Mouse (Mus musculus) cerebellum, adult 2 months (tissue): Measurements from ENCODE around the gene Plekho1.

Experiments
- CTCF ChIP-seq: fragments of 200-500 bp; IDR thresholded peaks from 2 replicates; pipeline ENCODE4 v1.5.1; 2011; ENCODE audit warnings: low read depth, mild to moderate bottlenecking, control low read depth, low read length, moderate library complexity, borderline replicate concordance; ENCODE audit not compliant: insufficient read depth
- POLR2A ChIP-seq: fragments of 200-500 bp; IDR thresholded peaks from 2 replicates; pipeline ENCODE4 v1.6.1; 2011; ENCODE audit warnings: low read length, control low read depth, borderline replicate concordance; ENCODE audit not compliant: insufficient read depth

GRCm38 (mm10) chr3:95992990-95993603, 2.7 kb downstream of the Plekho1 start:
- TF ChIP-seq CTCF (no peak), POLR2A (no peak)
